8 mouse cellular contexts compared by ENCODE assay signal in genomic region chr12:79296126-79296816, GRCm38 (mm10). TPM values are rescaled to one million over a fixed set of nuclear protein-coding genes. Genes with fewer than 3 reads are reported as not detected.
DNase-seq lines count a peak whose midpoint lies in the region; ATAC-seq lines count a peak whose summit lies in the region.

Gene Zfyve26 (minus strand): TSS chr12:79296304.

- H3K36me3 ChIP-seq in heart, embryonic 14.5 days (ENCODE audit: control insufficient read depth, insufficient read depth, low read length) = peaks cover 20% of the 10 kb centered on the region
- peaks cover 8% of the 10 kb centered on the region; the same call in 1 of the 2 replicates for H3K36me3 ChIP-seq in liver, embryonic 13.5 days
- no peaks in the 10 kb centered on the region for H3K36me3 ChIP-seq in stomach, embryonic 16.5 days (ENCODE audit: control insufficient read depth, insufficient read depth, low read length)

- DNase-seq in c-Kit-negative CD71-positive TER-119-positive erythroid progenitor cells, embryonic 14.5 days (ENCODE audit: low read depth, low spot score) = peak; percentile 95
- peak; percentile 95 for DNase-seq in fibroblast of lung, adult 2 months (ENCODE audit: low read depth)
- peak; percentile 96 for DNase-seq in kidney, postnatal 14 days
- DNase-seq in liver, embryonic 13.5 days = peak; percentile 92
- DNase-seq in neural tube, embryonic 10.5 days (ENCODE audit: extremely low spot score, low spot score) = peak; percentile 89

- ATAC-seq in CD4-positive, CD25-positive, alpha-beta regulatory T cell, adult 4 months = peak; percentile 91
- ATAC-seq in heart, embryonic 14.5 days (ENCODE audit: insufficient number of reproducible peaks, insufficient read depth, low FRiP score, low read depth) = peak; percentile 92
- ATAC-seq in liver, embryonic 13.5 days (ENCODE audit: low read depth) = peak; percentile 90
- peak; percentile 96 for ATAC-seq in stomach, embryonic 16.5 days (ENCODE audit: insufficient read depth, low FRiP score)

- peak within 1 kb of the TSS; percentile 92 for H3K4me2 ChIP-seq in heart, embryonic 14.5 days (ENCODE audit: low read length)
- peak within 1 kb of the TSS; percentile 90 for H3K4me2 ChIP-seq in liver, embryonic 13.5 days
- peak within 1 kb of the TSS; percentile 91 for H3K4me2 ChIP-seq in stomach, embryonic 16.5 days (ENCODE audit: low read depth, low read length)

- peaks cover 0 to 19% of the 10 kb centered on the region in 2 experiments; a peak in 2 of 4 replicates for H3K4me1 ChIP-seq in heart, embryonic 14.5 days (ENCODE audit: control insufficient read depth in 2 of 2, insufficient read depth in 2 of 2, low read length in 2 of 2)
- peaks cover 34% of the 10 kb centered on the region for H3K4me1 ChIP-seq in liver, embryonic 13.5 days (replicated peaks)
- H3K4me1 ChIP-seq in stomach, embryonic 16.5 days (ENCODE audit: control insufficient read depth, insufficient read depth, low read length) = 0 out of 2 replicates have a peak, but pooled peaks cover 11% of the 10 kb centered on the region

- peak within 1 kb of the TSS; percentile 71 for H3K9ac ChIP-seq in heart, embryonic 14.5 days (ENCODE audit: low read length)
- peak within 1 kb of the TSS; percentile 79 for H3K9ac ChIP-seq in liver, embryonic 13.5 days
- peak within 1 kb of the TSS; percentile 83 for H3K9ac ChIP-seq in stomach, embryonic 16.5 days (ENCODE audit: low read length)

- H3K4me3 ChIP-seq in heart, embryonic 14.5 days (ENCODE audit: control insufficient read depth in 1 of 2, insufficient read depth in 1 of 2, low read depth in 1 of 2, low read length in 2 of 2) = peak within 1 kb of the TSS; percentile 57 to 97
- peak within 1 kb of the TSS; percentile 76 for H3K4me3 ChIP-seq in liver, embryonic 13.5 days (replicated peaks)
- H3K4me3 ChIP-seq in stomach, embryonic 16.5 days (replicated peaks; ENCODE audit: low read length) = peak within 1 kb of the TSS; percentile 93

- under 1% methylated on average over 29 of the region's 29 CpGs for WGBS in heart, embryonic 14.5 days
- WGBS in liver, embryonic 13.5 days (ENCODE audit: insufficient replicate concordance) = under 1% methylated on average over 29 of the region's 29 CpGs
- WGBS in stomach, embryonic 16.5 days = under 1% methylated on average over 29 of the region's 29 CpGs

- H3K27me3 ChIP-seq in heart, embryonic 14.5 days (ENCODE audit: control insufficient read depth, insufficient read depth, low read length) = no peaks in the 10 kb centered on the region
- H3K27me3 ChIP-seq in liver, embryonic 13.5 days = no peaks in the 10 kb centered on the region
- H3K27me3 ChIP-seq in stomach, embryonic 16.5 days (ENCODE audit: control insufficient read depth, insufficient read depth, low read length) = no peaks in the 10 kb centered on the region

- no peaks in the 10 kb centered on the region for H3K9me3 ChIP-seq in heart, embryonic 14.5 days (ENCODE audit: control insufficient read depth, low read length)
- H3K9me3 ChIP-seq in liver, embryonic 13.5 days (replicated peaks) = no peaks in the 10 kb centered on the region
- H3K9me3 ChIP-seq in stomach, embryonic 16.5 days (replicated peaks; ENCODE audit: control insufficient read depth, low read length) = no peaks in the 10 kb centered on the region

- H3K27ac ChIP-seq in heart, embryonic 14.5 days (replicated peaks in 1 of 2; ENCODE audit: control insufficient read depth in 1 of 2, insufficient read depth in 1 of 2, low read depth in 2 of 2, low read length in 2 of 2) = peak within 1 kb of the TSS; percentile 56 to 84
- peak within 1 kb of the TSS; percentile 82 for H3K27ac ChIP-seq in liver, embryonic 13.5 days
- peak within 1 kb of the TSS; percentile 72; the same call in 1 of the 2 replicates for H3K27ac ChIP-seq in stomach, embryonic 16.5 days (ENCODE audit: low read length)

RNA-seq across cellular contexts. Expression of gene Zfyve26, which starts in this region (rescaled TPM):
- 10 to 100 TPM; 23.1 to 37.7 TPM for polyA plus RNA-seq in CD4-positive, CD25-positive, alpha-beta regulatory T cell, adult 4 months (2017; shearing (Covaris generic))
- 11.1 and 11.2 TPM in 2 replicates for polyA plus RNA-seq in heart, embryonic 14.5 days (2014; fragmentation: Nextera tagmentation; extraction: Ambion mirVana)
- 6.3 and 6.6 TPM in 2 replicates for polyA plus RNA-seq in liver, embryonic 13.5 days (2015; fragmentation: Nextera tagmentation; extraction: Ambion mirVana)
- polyA plus RNA-seq in stomach, embryonic 16.5 days (2015; fragmentation: Nextera tagmentation; extraction: Ambion mirVana) = 13.0 and 13.9 TPM in 2 replicates

Comparison
In these comparisons a context has a peak if more than half of its experiments do, and no peak if none do; other contexts are left out.
1. Peak in every context shown above with its lines: DNase-seq, ATAC-seq, H3K4me3 ChIP-seq and H3K27ac ChIP-seq.